Mouse (Mus musculus) kidney, postnatal 10 days (tissue): ENCODE measurements at regions not wholly inside any gene's neighbourhood (a gene's known extent, or its start where the extent isn't known, plus 50 kb on each side); places are given as distances from the start of the nearest gene placed in this dataset.

ENCODE experiments used
- DNase-seq: peaks from one replicate; pipeline ENCODE4 v3.0.0; 2021; ENCODE audit warnings: mixed read lengths

- DNase-seq, result no peak
Observed at GRCm38 (mm10) chr5:39155763-39156162, 279.2 kb upstream of the Clnk start.

- no peak for DNase-seq
Observed at GRCm38 (mm10) chr5:39153291-39153794, 276.7 kb upstream of the Clnk start.

GRCm38 (mm10) chr5:39151917-39152316, 275.3 kb upstream of the Clnk start:
- no peak for DNase-seq

GRCm38 (mm10) chr5:39150891-39151290, 274.3 kb upstream of the Clnk start:
- DNase-seq, result no peak

GRCm38 (mm10) chr5:39145658-39146057, 269.0 kb upstream of the Clnk start:
- DNase-seq, result no peak

- no peak for DNase-seq
Observed at GRCm38 (mm10) chr5:39144225-39144624, 267.6 kb upstream of the Clnk start.

- peak; percentile 42 for DNase-seq
Observed at GRCm38 (mm10) chr5:39143648-39144047, 267.0 kb upstream of the Clnk start.

- no peak for DNase-seq
Observed at GRCm38 (mm10) chr5:39138375-39138774, 261.8 kb upstream of the Clnk start.

- DNase-seq, result no peak
Observed at GRCm38 (mm10) chr5:39128931-39129330, 252.3 kb upstream of the Clnk start.

- no peak for DNase-seq
Observed at GRCm38 (mm10) chr5:39126833-39127232, 250.2 kb upstream of the Clnk start.

GRCm38 (mm10) chr5:39126270-39126691, 249.7 kb upstream of the Clnk start:
- no peak for DNase-seq

GRCm38 (mm10) chr5:39110336-39110735, 233.7 kb upstream of the Clnk start:
- no peak for DNase-seq

- DNase-seq, result no peak
Observed at GRCm38 (mm10) chr5:39109526-39109925, 232.9 kb upstream of the Clnk start.

- DNase-seq, result peak; percentile 43
Observed at GRCm38 (mm10) chr5:39099113-39099512, 222.5 kb upstream of the Clnk start.

- DNase-seq, result no peak
Observed at GRCm38 (mm10) chr5:39094875-39095274, 218.3 kb upstream of the Clnk start.

GRCm38 (mm10) chr5:39076555-39077178, 200.1 kb upstream of the Clnk start:
- no peak for DNase-seq

- DNase-seq, result no peak
Observed at GRCm38 (mm10) chr5:39069683-39070082, 193.1 kb upstream of the Clnk start.

GRCm38 (mm10) chr5:39063061-39063460, 186.4 kb upstream of the Clnk start:
- DNase-seq, result no peak

- no peak for DNase-seq
Observed at GRCm38 (mm10) chr5:39052490-39053250, 176.1 kb upstream of the Clnk start.

GRCm38 (mm10) chr5:39050512-39050911, 173.9 kb upstream of the Clnk start:
- no peak for DNase-seq

GRCm38 (mm10) chr5:39049141-39049540, 172.5 kb upstream of the Clnk start:
- no peak for DNase-seq

- DNase-seq, result no peak
Observed at GRCm38 (mm10) chr5:39040467-39040866, 163.9 kb upstream of the Clnk start.

- DNase-seq, result no peak
Observed at GRCm38 (mm10) chr5:39023241-39023640, 146.6 kb upstream of the Clnk start.

- no peak for DNase-seq
Observed at GRCm38 (mm10) chr5:39000643-39001042, 124.0 kb upstream of the Clnk start.
